Mouse (Mus musculus) neural tube, embryonic 13.5 days (tissue): Measurements from ENCODE around the gene 2900026A02Rik. TPM values are rescaled to one million over a fixed set of nuclear protein-coding genes. Genes with fewer than 3 reads are reported as not detected.

ENCODE experiments used
- ATAC-seq: fragments of 200-750 bp; cut with Nextera tagmentation; 2 replicates; pipeline ENCODE4 v1.8.0; 2017; ENCODE audit warnings: low read depth, mild to moderate bottlenecking, moderate TSS enrichment, moderate library complexity
- H3K27ac ChIP-seq: fragments of 300-500 bp; sonication (generic); replicated peaks from 2 replicates; pipeline ENCODE4 v1.5.1; 2015; ENCODE audit warnings: moderate library complexity, mild to moderate bottlenecking, inconsistent platforms
- H3K27me3 ChIP-seq: fragments of 300-500 bp; sonication (generic); 2 replicates; pipeline ENCODE4 v1.6.1; 2015; ENCODE audit warnings: mild to moderate bottlenecking, inconsistent platforms
- H3K36me3 ChIP-seq: fragments of 300-500 bp; sonication (generic); 2 replicates; pipeline ENCODE4 v1.6.1; 2015; ENCODE audit warnings: mild to moderate bottlenecking, inconsistent platforms
- H3K4me1 ChIP-seq: fragments of 300-500 bp; sonication (generic); replicated peaks from 2 replicates; pipeline ENCODE4 v1.6.1; 2015; ENCODE audit warnings: inconsistent platforms
- H3K4me2 ChIP-seq: fragments of 300-500 bp; sonication (generic); 2 replicates; pipeline ENCODE4 v1.6.1; 2015; ENCODE audit warnings: inconsistent platforms, mild to moderate bottlenecking, moderate library complexity
- H3K4me3 ChIP-seq: fragments of 300-500 bp; sonication (generic); 2 replicates; pipeline ENCODE4 v1.5.1; 2015; ENCODE audit warnings: mild to moderate bottlenecking, inconsistent platforms
- H3K9ac ChIP-seq: fragments of 300-500 bp; sonication (generic); 2 replicates; pipeline ENCODE4 v1.6.1; 2015; ENCODE audit warnings: moderate library complexity, mild to moderate bottlenecking, inconsistent platforms
- H3K9me3 ChIP-seq: fragments of 300-500 bp; sonication (generic); 2 replicates; pipeline ENCODE4 v1.6.1; 2016; ENCODE audit warnings: inconsistent platforms
- WGBS: fragments of 180-500 bp; shearing (Covaris S2); methylation state at CpG from one replicate; pipeline ENCODE4 v1.1.7; 2015; 5-methylcytosine and 5-hydroxymethylcytosine counted together
- polyA plus RNA-seq: library from polyadenylated mRNA; unstranded; fragments of >200 nt; fragmentation: Nextera tagmentation; extraction: Ambion mirVana; gene quantifications from 2 replicates; pipeline ENCODE4 v1.2.1, GENCODE M21; 2015

The 2900026A02Rik gene
- polyA plus RNA-seq, 1 experiment from 2014 or later, result 2.6 TPM

DNA sequence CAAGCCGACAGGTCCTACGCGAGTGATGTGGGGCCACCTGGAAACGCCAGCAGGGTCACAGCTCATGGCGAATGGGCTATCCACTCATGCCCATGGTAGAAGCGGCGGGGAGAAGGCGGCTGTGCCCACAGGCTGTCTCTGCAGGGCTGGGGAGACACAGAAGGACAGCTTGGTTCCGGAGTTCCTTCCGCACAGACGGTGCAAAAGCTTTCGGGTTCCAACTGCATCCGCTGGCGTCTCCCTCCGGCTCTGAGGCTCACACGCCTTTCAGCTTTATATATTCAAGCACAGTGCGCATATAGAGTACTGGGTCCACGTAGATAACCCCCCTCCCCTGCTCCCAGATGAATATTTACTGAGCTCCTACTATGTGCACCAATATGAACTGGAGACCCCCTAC lies 27.3 kb downstream of the 2900026A02Rik start:
- WGBS, result 92% methylated on average over 18 of the region's 18 CpGs
- no peak overlapping the region for H3K4me2 ChIP-seq
- no peak for ATAC-seq
- H3K9ac ChIP-seq, result no peak overlapping the region
- H3K4me3 ChIP-seq, result no peak overlapping the region
- H3K9me3 ChIP-seq, result no peaks in the 10 kb centered on the region
- no peaks in the 10 kb centered on the region for H3K27me3 ChIP-seq
- H3K4me1 ChIP-seq, result peaks cover 27% of the 10 kb centered on the region
- H3K27ac ChIP-seq, result no peak overlapping the region
- no peaks in the 10 kb centered on the region for H3K36me3 ChIP-seq

- Histone ChIP-seq H3K4me1 (peaks cover 17% of the 10 kb centered on the region), H3K27me3 (no peaks in the 10 kb centered on the region), H3K4me2 (no peak overlapping the region), H3K4me3 (no peak overlapping the region), H3K36me3 (no peaks in the 10 kb centered on the region), H3K27ac (no peak overlapping the region), H3K9ac (peak overlapping the region; percentile 26; the same call in 1 of the 2 replicates), H3K9me3 (no peaks in the 10 kb centered on the region)
- 75% methylated on average over 14 of the region's 14 CpGs for WGBS
- no peak for ATAC-seq
Measured at GRCm38 (mm10) chr5:113191901-113192300, 29.1 kb downstream of the 2900026A02Rik start.

GRCm38 (mm10) chr5:113190558-113190957 lies 30.5 kb downstream of the 2900026A02Rik start:
- Histone ChIP-seq H3K4me2 (no peak overlapping the region), H3K4me3 (no peak overlapping the region), H3K27me3 (no peaks in the 10 kb centered on the region), H3K36me3 (no peaks in the 10 kb centered on the region), H3K27ac (no peak overlapping the region), H3K9ac (no peak overlapping the region), H3K9me3 (no peaks in the 10 kb centered on the region), H3K4me1 (peaks cover 10% of the 10 kb centered on the region)
- WGBS, result 80% methylated on average over 14 of the region's 14 CpGs
- ATAC-seq, result no peak

DNA sequence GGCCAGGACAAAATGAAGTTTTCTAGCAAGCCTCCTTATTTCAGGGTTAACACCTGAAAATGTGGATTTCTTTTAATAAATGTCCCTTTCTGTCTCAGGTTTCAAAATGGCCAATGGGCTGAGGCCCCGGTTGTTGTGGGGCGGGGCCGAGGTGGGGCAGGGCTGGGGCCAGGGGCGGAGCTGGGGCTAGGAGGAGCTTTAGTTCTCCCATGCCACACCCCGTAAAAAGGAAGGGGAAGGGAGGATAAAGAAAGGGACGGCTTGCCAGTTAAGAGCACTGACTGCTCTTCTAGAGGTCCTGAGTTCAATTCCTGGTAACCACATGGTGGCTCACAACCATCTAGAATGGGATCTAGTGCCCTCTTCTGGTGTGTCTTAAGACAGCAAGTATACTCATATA lies 39.6 kb downstream of the 2900026A02Rik start:
- Histone ChIP-seq H3K27me3 (no peaks in the 10 kb centered on the region), H3K27ac (no peak overlapping the region), H3K4me1 (peaks cover 16% of the 10 kb centered on the region), H3K4me2 (no peak overlapping the region), H3K9ac (no peak overlapping the region), H3K9me3 (peaks cover 2% of the 10 kb centered on the region; the same call in 1 of the 2 replicates), H3K36me3 (no peaks in the 10 kb centered on the region), H3K4me3 (no peak overlapping the region)
- WGBS, result 38% methylated on average over 6 of the region's 6 CpGs
- no peak for ATAC-seq

GRCm38 (mm10) chr5:113180755-113181154 lies 40.3 kb downstream of the 2900026A02Rik start:
- H3K4me1 ChIP-seq, result peaks cover 16% of the 10 kb centered on the region
- peak overlapping the region; percentile 27; the same call in 1 of the 2 replicates for H3K4me3 ChIP-seq
- peak overlapping the region; percentile 5; the same call in 1 of the 2 replicates for H3K9ac ChIP-seq
- H3K27ac ChIP-seq, result peak overlapping the region; percentile 76
- H3K27me3 ChIP-seq, result no peaks in the 10 kb centered on the region
- no peak for ATAC-seq
- H3K36me3 ChIP-seq, result no peaks in the 10 kb centered on the region
- peak overlapping the region; percentile 53 for H3K4me2 ChIP-seq
- peaks cover 4% of the 10 kb centered on the region; the same call in 1 of the 2 replicates for H3K9me3 ChIP-seq
- WGBS, result 85% methylated on average over 15 of the region's 15 CpGs

GRCm38 (mm10) chr5:113179843-113180682 lies 41.0 kb downstream of the 2900026A02Rik start:
- Histone ChIP-seq H3K4me3 (peak overlapping the region; percentile 27), H3K27me3 (no peaks in the 10 kb centered on the region), H3K27ac (peak overlapping the region; percentile 76), H3K9me3 (peaks cover 4% of the 10 kb centered on the region; the same call in 1 of the 2 replicates), H3K4me2 (peak overlapping the region; percentile 53), H3K36me3 (no peaks in the 10 kb centered on the region), H3K4me1 (peaks cover 16% of the 10 kb centered on the region), H3K9ac (peak overlapping the region; percentile 62)
- ATAC-seq, result peak; percentile 85
- 2% methylated on average over 30 of the region's 30 CpGs for WGBS

- no peaks in the 10 kb centered on the region for H3K27me3 ChIP-seq
- WGBS, result 7% methylated on average over 8 of the region's 9 CpGs
- peaks cover 4% of the 10 kb centered on the region; the same call in 1 of the 2 replicates for H3K9me3 ChIP-seq
- H3K4me3 ChIP-seq, result peak overlapping the region; percentile 27
- peak overlapping the region; percentile 53 for H3K4me2 ChIP-seq
- peak overlapping the region; percentile 76 for H3K27ac ChIP-seq
- no peaks in the 10 kb centered on the region for H3K36me3 ChIP-seq
- peak overlapping the region; percentile 62 for H3K9ac ChIP-seq
- ATAC-seq, result 0 out of 2 replicates have a peak, but pooled peaks have one; percentile 16
- peaks cover 16% of the 10 kb centered on the region for H3K4me1 ChIP-seq
Measured at GRCm38 (mm10) chr5:113179451-113179842, 41.6 kb downstream of the 2900026A02Rik start.

- no peak overlapping the region for H3K9ac ChIP-seq
- no peak overlapping the region for H3K4me3 ChIP-seq
- H3K36me3 ChIP-seq, result no peaks in the 10 kb centered on the region
- H3K4me2 ChIP-seq, result no peak overlapping the region
- peaks cover 4% of the 10 kb centered on the region; the same call in 1 of the 2 replicates for H3K9me3 ChIP-seq
- ATAC-seq, result no peak
- no peak overlapping the region for H3K27ac ChIP-seq
- no peaks in the 10 kb centered on the region for H3K27me3 ChIP-seq
- H3K4me1 ChIP-seq, result peaks cover 16% of the 10 kb centered on the region
- WGBS, result 92% methylated on average over 10 of the region's 10 CpGs
Measured at GRCm38 (mm10) chr5:113175976-113176375, 45.1 kb downstream of the 2900026A02Rik start.

DNA sequence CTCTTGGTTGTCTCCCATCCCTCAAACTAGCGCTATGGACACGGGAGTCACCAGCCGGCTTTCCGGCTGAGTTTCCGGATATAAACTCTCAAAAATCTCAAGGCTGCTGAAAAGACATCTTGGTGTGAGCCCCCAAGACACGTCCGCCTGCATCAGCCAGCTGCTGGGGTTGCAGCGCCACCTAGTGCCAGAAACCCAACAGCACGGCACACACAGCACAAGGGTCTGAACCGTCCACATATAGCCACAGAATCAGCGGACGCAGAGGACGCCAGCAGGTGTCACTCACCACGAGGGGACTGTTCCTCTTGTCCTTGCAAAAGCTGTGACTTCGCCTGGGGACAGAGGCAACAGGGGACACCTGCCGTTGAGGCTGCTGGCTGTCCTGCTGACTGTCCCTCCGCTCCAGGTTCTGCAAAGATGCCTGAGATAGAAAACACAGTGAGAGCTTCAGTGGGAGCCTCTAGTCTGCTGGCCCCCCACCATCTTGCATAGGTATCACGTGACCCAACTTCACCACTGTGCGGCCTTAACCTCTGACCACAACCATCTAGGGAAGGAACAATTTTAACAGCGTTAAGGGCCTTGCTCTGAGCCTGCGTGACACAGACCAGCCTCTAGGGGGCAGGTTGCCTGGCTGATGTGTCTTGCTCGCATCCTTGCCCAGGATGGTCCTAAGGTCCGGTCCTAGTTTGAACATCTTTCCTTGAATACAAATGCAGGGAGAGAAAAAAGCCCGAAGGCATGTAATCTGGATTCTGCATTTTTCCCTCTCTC lies 45.9 kb downstream of the 2900026A02Rik start:
- peaks cover 4% of the 10 kb centered on the region; the same call in 1 of the 2 replicates for H3K9me3 ChIP-seq
- H3K27me3 ChIP-seq, result no peaks in the 10 kb centered on the region
- H3K27ac ChIP-seq, result no peak overlapping the region
- H3K4me1 ChIP-seq, result peaks cover 10% of the 10 kb centered on the region
- no peak overlapping the region for H3K4me3 ChIP-seq
- WGBS, result 51% methylated on average over 24 of the region's 24 CpGs
- H3K36me3 ChIP-seq, result no peaks in the 10 kb centered on the region
- no peak overlapping the region for H3K4me2 ChIP-seq
- ATAC-seq, result no peak
- no peak overlapping the region for H3K9ac ChIP-seq

GRCm38 (mm10) chr5:113173318-113173717 lies 47.7 kb downstream of the 2900026A02Rik start:
- no peak overlapping the region for H3K9ac ChIP-seq
- no peak overlapping the region for H3K27ac ChIP-seq
- H3K4me3 ChIP-seq, result no peak overlapping the region
- no peak for ATAC-seq
- WGBS, result 16% methylated on average over 5 of the region's 5 CpGs
- H3K27me3 ChIP-seq, result no peaks in the 10 kb centered on the region
- H3K36me3 ChIP-seq, result no peaks in the 10 kb centered on the region
- H3K4me1 ChIP-seq, result no peaks in the 10 kb centered on the region
- H3K9me3 ChIP-seq, result peaks cover 4% of the 10 kb centered on the region; the same call in 1 of the 2 replicates
- H3K4me2 ChIP-seq, result no peak overlapping the region

- Histone ChIP-seq H3K9ac (no peak overlapping the region), H3K4me2 (no peak overlapping the region), H3K9me3 (peaks cover 4% of the 10 kb centered on the region; the same call in 1 of the 2 replicates), H3K27ac (no peak overlapping the region), H3K27me3 (no peaks in the 10 kb centered on the region), H3K4me1 (no peaks in the 10 kb centered on the region), H3K36me3 (no peaks in the 10 kb centered on the region), H3K4me3 (no peak overlapping the region)
- WGBS, result 78% methylated on average over 10 of the region's 10 CpGs
- no peak for ATAC-seq
Measured at GRCm38 (mm10) chr5:113171968-113172578, 49.0 kb downstream of the 2900026A02Rik start.
